Mouse (Mus musculus): ENCODE results near the gene Cox20. TPM values are rescaled to one million over a fixed set of nuclear protein-coding genes. Genes with fewer than 3 reads are reported as not detected.

Cox20 gene
- polyA plus RNA-seq, 1 experiment from 2014 or later, result 160 TPM

DNA sequence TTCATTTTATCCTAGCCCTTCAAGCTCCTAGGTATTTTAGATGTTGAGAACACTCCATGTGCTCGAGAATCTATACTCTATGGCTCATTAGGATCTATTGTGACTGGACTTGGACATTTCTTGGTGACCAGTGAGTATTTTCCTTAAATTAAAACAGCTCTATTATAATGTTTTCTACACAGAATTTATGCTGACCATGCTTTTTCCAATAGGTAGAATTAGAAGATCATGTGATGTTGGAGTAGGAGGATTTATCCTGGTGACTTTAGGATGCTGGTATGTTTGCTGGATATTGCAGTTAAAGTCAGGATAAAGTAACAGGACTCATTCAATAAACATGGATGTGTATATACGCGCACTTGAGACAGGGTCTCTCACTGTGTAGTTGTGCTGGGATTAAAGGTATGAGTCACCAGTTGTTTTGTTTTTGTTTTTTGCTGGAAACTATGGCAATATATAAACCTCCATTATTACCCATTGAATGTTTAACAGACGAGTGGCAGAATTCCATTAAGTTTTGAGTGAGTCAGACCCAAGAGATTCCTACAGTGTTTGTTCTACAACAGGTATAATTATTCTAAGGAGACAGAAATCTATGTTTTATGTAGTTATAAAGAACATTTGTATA lies 2.9 kb downstream of the Cox20 start:
- Histone ChIP-seq H3K27ac (no peak overlapping the region; the same call in 1 of the 2 replicates), H3K9me3 (no peaks in the 10 kb centered on the region), H3K27me3 (no peaks in the 10 kb centered on the region), H3K4me3 (replicated peaks) (peak overlapping the region; percentile 60; the same call in 1 of the 2 replicates), H3K9ac (replicated peaks) (0 out of 2 replicates have a peak overlapping the region, but pooled peaks have one; percentile 91), H3K4me1 (replicated peaks) (peaks cover 43% of the 10 kb centered on the region), H3K36me3 (peaks cover 41% of the 10 kb centered on the region), H3K4me2 (replicated peaks) (peak overlapping the region; percentile 86; the same call in 1 of the 2 replicates)
- WGBS, result 61% methylated on average over 4 of the region's 4 CpGs
- ATAC-seq, result no peak

- Histone ChIP-seq H3K4me2 (replicated peaks) (no peak overlapping the region), H3K27ac (no peak overlapping the region), H3K4me1 (replicated peaks) (peaks cover 37% of the 10 kb centered on the region), H3K9me3 (no peaks in the 10 kb centered on the region), H3K27me3 (no peaks in the 10 kb centered on the region), H3K9ac (replicated peaks) (no peak overlapping the region), H3K36me3 (peaks cover 53% of the 10 kb centered on the region), H3K4me3 (replicated peaks) (no peak overlapping the region)
- ATAC-seq, result no peak
- 95% methylated on average over 1 of the region's 1 CpGs for WGBS
These were observed 4.3 kb downstream of the Cox20 start for GRCm38 (mm10) chr1:178323235-178323634.

GRCm38 (mm10) chr1:178324568-178324967 lies 5.6 kb downstream of the Cox20 start:
- no peak overlapping the region for H3K27ac ChIP-seq
- WGBS, result 98% methylated on average over 1 of the region's 1 CpGs
- ATAC-seq, result no peak

DNA sequence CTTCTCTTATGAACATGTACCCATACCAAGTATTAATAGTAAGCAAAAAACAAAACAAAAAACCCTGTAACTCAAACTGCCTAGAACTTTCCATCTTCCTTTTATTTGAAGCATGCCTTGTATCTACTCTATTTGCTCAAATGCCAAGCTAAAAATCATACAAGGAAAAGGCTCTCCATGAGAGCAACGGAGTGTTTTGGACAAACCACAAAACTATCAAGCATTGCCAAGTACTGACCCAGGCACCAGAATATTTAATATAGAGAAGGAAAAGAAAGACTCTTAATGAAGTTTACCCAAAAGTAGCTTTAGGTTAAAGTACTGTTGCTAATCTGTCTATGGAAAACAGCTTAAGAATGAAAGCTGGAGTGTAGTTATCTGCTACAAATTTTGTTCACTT lies 7.4 kb downstream of the Cox20 start:
- Histone ChIP-seq H3K4me2 (replicated peaks) (no peak overlapping the region), H3K4me3 (replicated peaks) (no peak overlapping the region), H3K9me3 (no peaks in the 10 kb centered on the region), H3K27me3 (no peaks in the 10 kb centered on the region), H3K27ac (no peak overlapping the region), H3K36me3 (peaks cover 73% of the 10 kb centered on the region), H3K4me1 (replicated peaks) (peaks cover 20% of the 10 kb centered on the region), H3K9ac (replicated peaks) (no peak overlapping the region)
- no peak for ATAC-seq
- WGBS, result 90% methylated on average over 1 of the region's 1 CpGs

More at GRCm38 (mm10) chr1:178324568-178324967, 5.6 kb downstream of the Cox20 start:
- H3K27me3 ChIP-seq, result no peaks in the 10 kb centered on the region
- H3K9ac ChIP-seq (replicated peaks), result no peak overlapping the region
- H3K9me3 ChIP-seq, result no peaks in the 10 kb centered on the region
- H3K4me3 ChIP-seq (replicated peaks), result no peak overlapping the region
- H3K36me3 ChIP-seq, result peaks cover 63% of the 10 kb centered on the region
- peaks cover 37% of the 10 kb centered on the region for H3K4me1 ChIP-seq (replicated peaks)
- H3K4me2 ChIP-seq (replicated peaks), result no peak overlapping the region

DNA sequence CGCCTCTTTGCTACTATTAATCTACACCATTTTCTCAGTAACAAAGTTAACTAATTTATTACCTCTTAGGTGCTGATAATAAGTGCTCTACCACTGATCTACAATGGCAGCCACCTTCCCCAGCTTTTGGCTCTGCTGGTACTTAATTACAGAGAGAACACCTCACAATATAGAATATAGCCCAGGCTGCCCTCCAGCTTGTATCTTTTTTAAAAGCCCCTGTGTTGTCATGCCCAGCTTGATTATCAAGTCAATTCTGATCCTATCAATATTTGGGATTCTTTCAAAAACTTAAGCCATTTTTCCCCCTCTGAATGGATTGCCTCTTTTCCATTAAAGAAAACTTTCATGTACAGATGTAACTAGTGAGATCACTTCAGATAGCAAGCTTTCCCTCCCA lies 8.0 kb downstream of the Cox20 start:
- H3K27me3 ChIP-seq, result no peaks in the 10 kb centered on the region
- no peak overlapping the region for H3K27ac ChIP-seq
- H3K4me3 ChIP-seq (replicated peaks), result no peak overlapping the region
- H3K4me1 ChIP-seq (replicated peaks), result peaks cover 17% of the 10 kb centered on the region
- WGBS, result 88% methylated on average over 1 of the region's 1 CpGs
- no peak overlapping the region for H3K4me2 ChIP-seq (replicated peaks)
- no peak overlapping the region for H3K9ac ChIP-seq (replicated peaks)
- H3K36me3 ChIP-seq, result peaks cover 72% of the 10 kb centered on the region
- H3K9me3 ChIP-seq, result no peaks in the 10 kb centered on the region
- no peak for ATAC-seq

GRCm38 (mm10) chr1:178329017-178329416 lies 10.1 kb downstream of the Cox20 start:
- ATAC-seq, result no peak
- Histone ChIP-seq H3K4me3 (replicated peaks) (no peak overlapping the region), H3K9ac (replicated peaks) (no peak overlapping the region), H3K4me2 (replicated peaks) (no peak overlapping the region), H3K9me3 (no peaks in the 10 kb centered on the region), H3K36me3 (peaks cover 73% of the 10 kb centered on the region), H3K27ac (no peak overlapping the region), H3K4me1 (replicated peaks) (peaks cover 23% of the 10 kb centered on the region), H3K27me3 (no peaks in the 10 kb centered on the region)
- 86% methylated on average over 5 of the region's 5 CpGs for WGBS

- H3K27ac ChIP-seq, result no peak overlapping the region
- H3K4me3 ChIP-seq (replicated peaks), result no peak overlapping the region
- H3K4me1 ChIP-seq (replicated peaks), result peaks cover 29% of the 10 kb centered on the region
- H3K27me3 ChIP-seq, result no peaks in the 10 kb centered on the region
- H3K4me2 ChIP-seq (replicated peaks), result no peak overlapping the region
- ATAC-seq, result no peak
- 72% methylated on average over 6 of the region's 6 CpGs for WGBS
- no peak overlapping the region for H3K9ac ChIP-seq (replicated peaks)
- H3K9me3 ChIP-seq, result no peaks in the 10 kb centered on the region
- peaks cover 71% of the 10 kb centered on the region for H3K36me3 ChIP-seq
These were observed 11.0 kb downstream of the Cox20 start for GRCm38 (mm10) chr1:178329946-178330345.

DNA sequence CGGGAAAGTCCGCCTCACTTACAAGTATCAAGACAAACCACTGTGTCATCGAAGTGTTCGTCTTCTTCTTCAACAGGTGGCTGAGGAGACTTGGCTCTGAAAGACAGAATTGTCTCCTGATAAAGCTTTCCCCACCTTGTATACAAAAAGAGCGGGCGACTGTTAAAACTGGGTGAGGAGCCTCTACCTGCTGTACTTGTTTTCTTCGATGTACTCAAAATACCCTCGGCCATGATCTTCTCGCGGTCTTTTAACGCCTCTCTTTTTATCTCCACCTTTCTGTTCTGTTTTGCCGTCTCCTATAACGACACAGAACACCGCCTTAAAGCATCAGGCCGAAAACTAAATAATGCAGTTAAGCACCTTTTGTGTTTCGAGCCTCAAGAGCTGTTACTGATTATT lies 16.9 kb downstream of the Cox20 start:
- ATAC-seq, result no peak
- Histone ChIP-seq H3K9me3 (no peaks in the 10 kb centered on the region), H3K9ac (replicated peaks) (peak overlapping the region; percentile 100), H3K27me3 (no peaks in the 10 kb centered on the region), H3K27ac (peak overlapping the region; percentile 99; the same call in 1 of the 2 replicates), H3K4me2 (replicated peaks) (peak overlapping the region; percentile 93), H3K4me3 (replicated peaks) (peak overlapping the region; percentile 100), H3K4me1 (replicated peaks) (peaks cover 38% of the 10 kb centered on the region), H3K36me3 (peaks cover 35% of the 10 kb centered on the region)
- WGBS, result 0% methylated on average over 16 of the region's 16 CpGs

- ATAC-seq, result peak; percentile 93
- 1% methylated on average over 46 of the region's 53 CpGs for WGBS
These were observed 17.4 kb downstream of the Cox20 start for GRCm38 (mm10) chr1:178336289-178336775.

GRCm38 (mm10) chr1:178336777-178337481 lies 18.0 kb downstream of the Cox20 start:
- Histone ChIP-seq H3K27ac (peak overlapping the region; percentile 99), H3K27me3 (no peaks in the 10 kb centered on the region), H3K9me3 (no peaks in the 10 kb centered on the region), H3K4me2 (replicated peaks) (peak overlapping the region; percentile 70), H3K36me3 (peaks cover 26% of the 10 kb centered on the region), H3K4me1 (replicated peaks) (peaks cover 35% of the 10 kb centered on the region), H3K9ac (replicated peaks) (peak overlapping the region; percentile 100), H3K4me3 (replicated peaks) (peak overlapping the region; percentile 100)
- WGBS, result under 1% methylated on average over 70 of the region's 89 CpGs
- ATAC-seq, result peak; percentile 75

More at GRCm38 (mm10) chr1:178336289-178336775, 17.4 kb downstream of the Cox20 start:
- H3K27ac ChIP-seq, result peak overlapping the region; percentile 99
- H3K4me2 ChIP-seq (replicated peaks), result peak overlapping the region; percentile 93
- no peaks in the 10 kb centered on the region for H3K9me3 ChIP-seq
- H3K9ac ChIP-seq (replicated peaks), result peak overlapping the region; percentile 100
- H3K4me3 ChIP-seq (replicated peaks), result peak overlapping the region; percentile 100
- peaks cover 30% of the 10 kb centered on the region for H3K36me3 ChIP-seq
- no peaks in the 10 kb centered on the region for H3K27me3 ChIP-seq
- peaks cover 38% of the 10 kb centered on the region for H3K4me1 ChIP-seq (replicated peaks)

GRCm38 (mm10) chr1:178337551-178338317 lies 18.8 kb downstream of the Cox20 start, which contains the start of gene Hnrnpu:
Gene Hnrnpu, minus strand, starts transcription at chr1:178337797.
- Histone ChIP-seq H3K27me3 (no peaks in the 10 kb centered on the region), H3K36me3 (peaks cover 18% of the 10 kb centered on the region), H3K4me3 (replicated peaks) (peak within 1 kb of the TSS; percentile 100), H3K9me3 (no peaks in the 10 kb centered on the region), H3K27ac (peak within 1 kb of the TSS; percentile 99), H3K9ac (replicated peaks) (peak within 1 kb of the TSS; percentile 100), H3K4me2 (replicated peaks) (peak within 1 kb of the TSS; percentile 70), H3K4me1 (replicated peaks) (peaks cover 30% of the 10 kb centered on the region)
- under 1% methylated on average over 73 of the region's 73 CpGs for WGBS
- ATAC-seq, result peak; percentile 90

All from midbrain, embryonic 13.5 days (tissue).